Mouse (Mus musculus): Measurements from ENCODE around the gene Tenm1. TPM values are rescaled to one million over a fixed set of nuclear protein-coding genes. Genes with fewer than 3 reads are reported as not detected.

Gene Tenm1
- total and polyA plus RNA-seq, 3 experiments, result not detected

DNA sequence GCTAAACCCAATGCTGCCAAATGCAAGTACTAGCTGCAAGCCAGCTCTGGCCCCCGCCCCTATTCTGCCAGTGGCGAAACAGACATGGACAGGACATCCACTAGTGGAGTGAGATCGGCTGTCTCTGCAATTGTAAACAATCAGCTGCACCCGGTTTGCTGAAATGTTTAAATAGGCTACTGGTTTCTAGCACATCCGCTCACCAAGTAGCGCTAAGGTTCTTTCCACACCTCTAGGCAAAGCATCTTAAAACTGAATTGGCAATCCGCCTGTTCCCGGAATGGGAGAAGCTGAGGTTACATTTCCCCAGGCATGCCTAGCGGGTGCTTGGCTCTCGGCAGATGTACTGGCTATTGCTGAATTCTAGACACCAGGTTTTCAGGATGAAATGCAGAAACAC lies 1.8 kb downstream of the Tenm1 start:
- H3K4me3 ChIP-seq (ENCODE audit: control insufficient read depth in 1 of 2, insufficient read depth in 1 of 2, low read depth in 2 of 2, low read length in 2 of 2), result no peak overlapping the region
- TF ChIP-seq E2F4 (IDR thresholded peaks at IDR 0.05; ENCODE audit: borderline replicate concordance, low read depth, low read length) (no peak), USF1 (IDR thresholded peaks at IDR 0.05; ENCODE audit: low read depth, low read length) (no peak), USF2 (IDR thresholded peaks at IDR 0.05; ENCODE audit: borderline replicate concordance in 1 of 2, insufficient read depth in 1 of 2, low read depth in 1 of 2, low read length in 2 of 2) (no peak), CHD1 (IDR thresholded peaks at IDR 0.05; ENCODE audit: low read depth, low read length) (no peak), POLR2A (IDR thresholded peaks at IDR 0.05; ENCODE audit: control insufficient read depth in 1 of 2, insufficient read depth in 1 of 2, low read depth in 1 of 2, low read length in 2 of 2, poor library complexity in 1 of 2) (no peak), POLR2AphosphoS2 (IDR thresholded peaks at IDR 0.05; ENCODE audit: low read length) (no peak), CHD2 (IDR thresholded peaks at IDR 0.05; ENCODE audit: low read length) (no peak), BHLHE40 (IDR thresholded peaks at IDR 0.05; ENCODE audit: borderline replicate concordance, low read depth, low read length) (no peak), ZKSCAN1 (IDR thresholded peaks at IDR 0.05; ENCODE audit: low read depth, low read length) (no peak), ZC3H11A (IDR thresholded peaks at IDR 0.05; ENCODE audit: low read depth, low read length) (no peak), ELF1 (IDR thresholded peaks at IDR 0.05; ENCODE audit: low read depth, low read length) (no peak), RAD21 (IDR thresholded peaks at IDR 0.05; ENCODE audit: low read depth, low read length) (no peak), JUND (IDR thresholded peaks at IDR 0.05; ENCODE audit: low read depth, low read length) (no peak), CTCF (IDR thresholded peaks at IDR 0.05 in 2 of 3, conservative IDR thresholded peaks at IDR 0.05 in 1 of 3; ENCODE audit: control insufficient read depth in 1 of 3, insufficient read depth in 1 of 3, low read depth in 2 of 3, low read length in 3 of 3, poor library complexity in 1 of 3, severe bottlenecking in 1 of 3) (no peak), MYB (IDR thresholded peaks at IDR 0.05; ENCODE audit: low read depth, low read length) (no peak), MYC (IDR thresholded peaks at IDR 0.05; ENCODE audit: low read depth, low read length) (no peak), POLR2AphosphoS5 (IDR thresholded peaks at IDR 0.05; ENCODE audit: borderline replicate concordance, low read depth, low read length) (no peak), TCF12 (IDR thresholded peaks at IDR 0.05; ENCODE audit: low read depth, low read length) (no peak), MAFK (IDR thresholded peaks at IDR 0.05; ENCODE audit: borderline replicate concordance, low read depth, low read length) (no peak), HCFC1 (IDR thresholded peaks at IDR 0.05; ENCODE audit: low read depth, low read length) (no peak)
- no peaks in the 10 kb centered on the region for H3K27me3 ChIP-seq (ENCODE audit: control insufficient read depth in 1 of 2, insufficient read depth in 2 of 2, low read length in 2 of 2)
- no peaks in the 10 kb centered on the region for H3K36me3 ChIP-seq (ENCODE audit: control insufficient read depth in 1 of 2, insufficient read depth in 2 of 2, low read length in 2 of 2)
- H3K27ac ChIP-seq (ENCODE audit: control insufficient read depth, low read depth, low read length), result no peak overlapping the region
- H3K9ac ChIP-seq (ENCODE audit: control insufficient read depth, low read depth, low read length, poor library complexity, severe bottlenecking), result no peak overlapping the region
- H3K4me1 ChIP-seq (ENCODE audit: control insufficient read depth in 1 of 2, insufficient read depth in 2 of 2, low read length in 2 of 2), result no peaks in the 10 kb centered on the region
- H3K79me2 ChIP-seq (ENCODE audit: control insufficient read depth, insufficient read depth, low read length, poor library complexity), result no peaks in the 10 kb centered on the region
- H3K9me3 ChIP-seq (replicated peaks; ENCODE audit: insufficient read depth, low read length), result no peaks in the 10 kb centered on the region
- no peak for DNase-seq (ENCODE audit: low read depth, low spot score)

DNA sequence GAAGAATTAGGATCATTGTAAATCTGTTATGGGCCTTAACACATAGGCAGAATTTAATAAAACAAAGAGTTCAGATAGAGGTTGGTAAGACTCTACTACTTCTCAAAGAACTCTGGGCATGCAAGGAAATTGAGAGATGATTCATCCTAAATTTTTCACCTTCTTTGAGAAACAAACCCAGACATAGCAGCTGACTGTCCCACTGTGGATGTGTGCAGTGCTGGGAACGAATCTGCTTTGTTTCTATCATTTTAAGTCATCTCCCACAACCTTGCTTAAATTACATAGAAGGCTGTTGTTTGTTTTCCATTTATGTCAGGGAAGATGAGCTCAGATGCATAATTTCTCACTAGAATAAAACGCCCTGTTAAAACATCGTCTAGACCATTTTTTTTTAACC lies 31.0 kb downstream of the Tenm1 start:
- H3K36me3 ChIP-seq (ENCODE audit: control insufficient read depth in 1 of 2, insufficient read depth in 2 of 2, low read length in 2 of 2), result no peaks in the 10 kb centered on the region
- H3K4me3 ChIP-seq (ENCODE audit: control insufficient read depth in 1 of 2, insufficient read depth in 1 of 2, low read depth in 2 of 2, low read length in 2 of 2), result no peak overlapping the region
- H3K27me3 ChIP-seq (ENCODE audit: control insufficient read depth in 1 of 2, insufficient read depth in 2 of 2, low read length in 2 of 2), result no peaks in the 10 kb centered on the region
- no peaks in the 10 kb centered on the region for H3K79me2 ChIP-seq (ENCODE audit: control insufficient read depth, insufficient read depth, low read length, poor library complexity)
- H3K4me1 ChIP-seq (ENCODE audit: control insufficient read depth in 1 of 2, insufficient read depth in 2 of 2, low read length in 2 of 2), result no peaks in the 10 kb centered on the region
- no peaks in the 10 kb centered on the region for H3K9me3 ChIP-seq (replicated peaks; ENCODE audit: insufficient read depth, low read length)
- no peak overlapping the region for H3K27ac ChIP-seq (ENCODE audit: control insufficient read depth, low read depth, low read length)
- H3K9ac ChIP-seq (ENCODE audit: control insufficient read depth, low read depth, low read length, poor library complexity, severe bottlenecking), result no peak overlapping the region
- TF ChIP-seq ZC3H11A (IDR thresholded peaks at IDR 0.05; ENCODE audit: low read depth, low read length) (no peak), NELFE (IDR thresholded peaks at IDR 0.05; ENCODE audit: low read depth, low read length) (no peak), MAZ (IDR thresholded peaks at IDR 0.05; ENCODE audit: low read depth, low read length) (no peak), GABPA (IDR thresholded peaks at IDR 0.05; ENCODE audit: low read depth, low read length) (no peak), POLR2AphosphoS2 (IDR thresholded peaks at IDR 0.05; ENCODE audit: low read length) (no peak), ZKSCAN1 (IDR thresholded peaks at IDR 0.05; ENCODE audit: low read depth, low read length) (no peak), USF2 (IDR thresholded peaks at IDR 0.05; ENCODE audit: borderline replicate concordance in 1 of 2, insufficient read depth in 1 of 2, low read depth in 1 of 2, low read length in 2 of 2) (no peak), CTCF (IDR thresholded peaks at IDR 0.05 in 2 of 3, conservative IDR thresholded peaks at IDR 0.05 in 1 of 3; ENCODE audit: control insufficient read depth in 1 of 3, insufficient read depth in 1 of 3, low read depth in 2 of 3, low read length in 3 of 3, poor library complexity in 1 of 3, severe bottlenecking in 1 of 3) (no peak), CHD1 (IDR thresholded peaks at IDR 0.05; ENCODE audit: low read depth, low read length) (no peak), MYB (IDR thresholded peaks at IDR 0.05; ENCODE audit: low read depth, low read length) (no peak)
- DNase-seq (ENCODE audit: low read depth, low spot score), result no peak
